Mouse (Mus musculus): ENCODE data around the gene Bckdk. TPM values are rescaled to one million over a fixed set of nuclear protein-coding genes. Genes with fewer than 3 reads are reported as not detected.
"Not testable (repeated sequence)": the region's sequence is repeated elsewhere in the genome, so short reads cannot be mapped to it uniquely, and the experiment has no call there.

The Bckdk gene
- total and polyA plus RNA-seq, 2 experiments from 2014 or later, result 131 to 196 TPM

GRCm38 (mm10) chr7:127936216-127936884 is 32.5 kb downstream of the Bckdk start:
- no peak overlapping the region for H3K27ac ChIP-seq (ENCODE audit: low read depth)
- ATAC-seq (ENCODE audit: insufficient read depth, low read depth), result no peak

GRCm38 (mm10) chr7:127942097-127942496 is 38.2 kb downstream of the Bckdk start:
- not testable (repeated sequence) for H3K27ac ChIP-seq (ENCODE audit: low read depth); H3K9me3 ChIP-seq (replicated peaks; ENCODE audit: control insufficient read depth, low read length); DNase-seq (ENCODE audit: low spot score); H3K4me3 ChIP-seq (ENCODE audit: low read depth, low read length); H3K36me3 ChIP-seq (replicated peaks; ENCODE audit: control insufficient read depth, insufficient read depth, low read length); ATAC-seq (ENCODE audit: insufficient read depth, low read depth); H3K9ac ChIP-seq (replicated peaks; ENCODE audit: low read depth, low read length); H3K4me1 ChIP-seq (ENCODE audit: control insufficient read depth, insufficient read depth); H3K4me2 ChIP-seq (ENCODE audit: low read depth, low read length)
- WGBS, result 49% methylated on average over 2 of the region's 2 CpGs
- peaks cover 12% of the 10 kb centered on the region for H3K27me3 ChIP-seq (ENCODE audit: control insufficient read depth, insufficient read depth, low read length)

More at GRCm38 (mm10) chr7:127936216-127936884, 32.5 kb downstream of the Bckdk start:
- Histone ChIP-seq H3K9me3 (replicated peaks; ENCODE audit: control insufficient read depth, low read length) (no peaks in the 10 kb centered on the region), H3K4me1 (ENCODE audit: control insufficient read depth, insufficient read depth) (no peaks in the 10 kb centered on the region), H3K9ac (replicated peaks; ENCODE audit: low read depth, low read length) (peak overlapping the region; percentile 52; the same call in 1 of the 2 replicates), H3K36me3 (replicated peaks; ENCODE audit: control insufficient read depth, insufficient read depth, low read length) (no peaks in the 10 kb centered on the region), H3K4me3 (ENCODE audit: low read depth, low read length) (peak overlapping the region; percentile 60), H3K27me3 (ENCODE audit: control insufficient read depth, insufficient read depth, low read length) (no peaks in the 10 kb centered on the region), H3K4me2 (ENCODE audit: low read depth, low read length) (peak overlapping the region; percentile 82)
- 53% methylated on average over 18 of the region's 18 CpGs for WGBS
- TF ChIP-seq CTCF (IDR thresholded peaks at IDR 0.05; ENCODE audit: low read depth), result no peak
- no peak for TF ChIP-seq EP300 (IDR thresholded peaks at IDR 0.05; ENCODE audit: low read depth)
- no peak for DNase-seq (ENCODE audit: low spot score)

GRCm38 (mm10) chr7:127944614-127945013 is 40.7 kb downstream of the Bckdk start:
- no peak for TF ChIP-seq CTCF (IDR thresholded peaks at IDR 0.05; ENCODE audit: low read depth)
- TF ChIP-seq EP300 (IDR thresholded peaks at IDR 0.05; ENCODE audit: low read depth), result no peak
- DNase-seq (ENCODE audit: low spot score), result peak; percentile 39
- no peaks in the 10 kb centered on the region for H3K9me3 ChIP-seq (replicated peaks; ENCODE audit: control insufficient read depth, low read length)
- peak overlapping the region; percentile 15; the same call in 1 of the 2 replicates for H3K9ac ChIP-seq (replicated peaks; ENCODE audit: low read depth, low read length)
- 4% methylated on average over 22 of the region's 23 CpGs for WGBS
- peaks cover 7% of the 10 kb centered on the region; the same call in 1 of the 2 replicates for H3K4me1 ChIP-seq (ENCODE audit: control insufficient read depth, insufficient read depth)
- H3K27me3 ChIP-seq (ENCODE audit: control insufficient read depth, insufficient read depth, low read length), result peaks cover 12% of the 10 kb centered on the region
- no peak overlapping the region for H3K27ac ChIP-seq (ENCODE audit: low read depth)
- H3K4me2 ChIP-seq (ENCODE audit: low read depth, low read length), result peak overlapping the region; percentile 47
- H3K4me3 ChIP-seq (ENCODE audit: low read depth, low read length), result peak overlapping the region; percentile 13; the same call in 1 of the 2 replicates
- no peaks in the 10 kb centered on the region for H3K36me3 ChIP-seq (replicated peaks; ENCODE audit: control insufficient read depth, insufficient read depth, low read length)
- ATAC-seq (ENCODE audit: insufficient read depth, low read depth), result peak; percentile 71

- Histone ChIP-seq H3K9me3 (replicated peaks; ENCODE audit: control insufficient read depth, low read length) (no peaks in the 10 kb centered on the region), H3K4me1 (ENCODE audit: control insufficient read depth, insufficient read depth) (peaks cover 7% of the 10 kb centered on the region; the same call in 1 of the 2 replicates), H3K9ac (replicated peaks; ENCODE audit: low read depth, low read length) (no peak within 1 kb of the TSS), H3K4me3 (ENCODE audit: low read depth, low read length) (no peak within 1 kb of the TSS), H3K4me2 (ENCODE audit: low read depth, low read length) (no peak within 1 kb of the TSS), H3K36me3 (replicated peaks; ENCODE audit: control insufficient read depth, insufficient read depth, low read length) (no peaks in the 10 kb centered on the region), H3K27me3 (ENCODE audit: control insufficient read depth, insufficient read depth, low read length) (peaks cover 12% of the 10 kb centered on the region), H3K27ac (ENCODE audit: low read depth) (no peak within 1 kb of the TSS)
- TF ChIP-seq CTCF (IDR thresholded peaks at IDR 0.05; ENCODE audit: low read depth), result no peak
- TF ChIP-seq EP300 (IDR thresholded peaks at IDR 0.05; ENCODE audit: low read depth), result no peak
- 68% methylated on average over 6 of the region's 6 CpGs for WGBS
- ATAC-seq (ENCODE audit: insufficient read depth, low read depth) (no peak), DNase-seq (ENCODE audit: low spot score) (no peak)
Observed at GRCm38 (mm10) chr7:127946470-127947023, 42.7 kb downstream of the Bckdk start, which contains the start of gene Prss36. Gene Prss36, minus strand, starts transcription at chr7:127946725.

GRCm38 (mm10) chr7:127952864-127953581 is 49.1 kb downstream of the Bckdk start:
- Histone ChIP-seq H3K36me3 (replicated peaks; ENCODE audit: control insufficient read depth, insufficient read depth, low read length) (no peaks in the 10 kb centered on the region), H3K4me3 (ENCODE audit: low read depth, low read length) (no peak overlapping the region), H3K9me3 (replicated peaks; ENCODE audit: control insufficient read depth, low read length) (no peaks in the 10 kb centered on the region), H3K27me3 (ENCODE audit: control insufficient read depth, insufficient read depth, low read length) (no peaks in the 10 kb centered on the region), H3K4me2 (ENCODE audit: low read depth, low read length) (no peak overlapping the region), H3K4me1 (ENCODE audit: control insufficient read depth, insufficient read depth) (no peaks in the 10 kb centered on the region), H3K9ac (replicated peaks; ENCODE audit: low read depth, low read length) (no peak overlapping the region), H3K27ac (ENCODE audit: low read depth) (no peak overlapping the region)
- no peak for DNase-seq (ENCODE audit: low spot score)
- TF ChIP-seq EP300 (IDR thresholded peaks at IDR 0.05; ENCODE audit: low read depth) (no peak), CTCF (IDR thresholded peaks at IDR 0.05; ENCODE audit: low read depth) (no peak)
- no peak for ATAC-seq (ENCODE audit: insufficient read depth, low read depth)
- WGBS, result 32% methylated on average over 13 of the region's 13 CpGs

Data from heart, postnatal 0 days (tissue).